Mouse (Mus musculus): ENCODE measurements around the gene Xbp1. TPM values are rescaled to one million over a fixed set of nuclear protein-coding genes. Genes with fewer than 3 reads are reported as not detected.
"Not testable (repeated sequence)": the region's sequence is repeated elsewhere in the genome, so short reads cannot be mapped to it uniquely, and the experiment has no call there.

The Xbp1 gene
- polyA plus RNA-seq (2015; fragmentation: Nextera tagmentation; extraction: Ambion mirVana): 135 and 146 TPM in 2 replicates

DNA sequence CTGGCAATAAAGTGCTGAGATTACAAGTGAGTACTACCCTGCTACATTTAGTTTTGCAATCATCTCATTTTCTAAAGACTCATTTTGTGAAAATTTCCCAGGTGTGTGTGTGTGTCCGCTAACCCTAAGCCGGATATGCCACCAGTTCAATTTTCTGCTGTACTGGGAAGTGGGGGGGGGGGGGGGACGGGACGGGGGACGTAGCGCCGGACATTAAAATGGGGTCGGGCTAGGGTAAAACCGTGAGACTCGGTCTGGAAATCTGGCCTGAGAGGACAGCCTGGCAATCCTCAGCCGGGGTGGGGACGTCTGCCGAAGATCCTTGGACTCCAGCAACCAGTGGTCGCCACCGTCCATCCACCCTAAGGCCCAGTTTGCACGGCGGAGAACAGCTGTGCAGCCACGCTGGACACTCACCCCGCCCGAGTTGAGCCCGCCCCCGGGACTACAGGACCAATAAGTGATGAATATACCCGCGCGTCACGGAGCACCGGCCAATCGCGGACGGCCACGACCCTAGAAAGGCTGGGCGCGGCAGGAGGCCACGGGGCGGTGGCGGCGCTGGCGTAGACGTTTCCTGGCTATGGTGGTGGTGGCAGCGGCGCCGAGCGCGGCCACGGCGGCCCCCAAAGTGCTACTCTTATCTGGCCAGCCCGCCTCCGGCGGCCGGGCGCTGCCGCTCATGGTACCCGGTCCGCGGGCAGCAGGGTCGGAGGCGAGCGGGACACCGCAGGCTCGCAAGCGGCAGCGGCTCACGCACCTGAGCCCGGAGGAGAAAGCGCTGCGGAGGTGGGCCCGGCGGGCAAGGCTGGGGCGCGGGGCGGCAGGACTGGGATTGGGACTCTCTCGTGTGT lies at the start of gene Xbp1:
Gene Xbp1, plus strand, starts transcription at position 248 of the 854 bp plus-strand sequence.
- peaks cover 13% of the 10 kb centered on the region for H3K4me1 ChIP-seq (replicated peaks; ENCODE audit: control insufficient read depth, insufficient read depth, low read length)
- no peaks in the 10 kb centered on the region for H3K9me3 ChIP-seq (ENCODE audit: control insufficient read depth, low read length)
- peaks cover 14% of the 10 kb centered on the region for H3K36me3 ChIP-seq (ENCODE audit: control insufficient read depth, insufficient read depth)
- H3K27ac ChIP-seq (ENCODE audit: low read length): peak within 1 kb of the TSS; percentile 83
- ATAC-seq: peak; percentile 98
- H3K9ac ChIP-seq (replicated peaks; ENCODE audit: low read depth, low read length): peak within 1 kb of the TSS; percentile 94
- peak within 1 kb of the TSS; percentile 64 for H3K4me2 ChIP-seq (ENCODE audit: low read length)
- peak within 1 kb of the TSS; percentile 76 for H3K4me3 ChIP-seq (replicated peaks; ENCODE audit: low read length)
- no peaks in the 10 kb centered on the region for H3K27me3 ChIP-seq (replicated peaks; ENCODE audit: control insufficient read depth, insufficient read depth, low read length)
- WGBS: under 1% methylated on average over 71 of the region's 72 CpGs

DNA sequence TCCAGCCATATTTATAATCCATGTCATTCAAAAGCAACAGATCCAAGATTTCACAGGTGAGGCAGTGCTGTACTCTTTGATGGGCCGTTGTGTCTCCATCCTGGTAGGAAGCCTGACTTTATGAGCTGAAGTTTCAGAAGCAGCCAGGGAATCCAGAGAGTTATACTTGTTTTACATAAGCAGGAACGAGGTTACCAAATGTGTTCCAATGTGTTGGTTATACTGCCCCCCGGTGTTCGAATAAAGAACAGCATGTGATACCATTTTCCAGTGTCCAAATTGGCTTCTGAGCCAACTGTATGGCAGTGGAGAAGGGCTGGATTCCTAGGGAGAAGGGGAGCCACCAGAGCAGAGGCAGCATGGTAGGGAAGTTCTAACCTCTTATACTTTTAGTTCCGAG lies 46.3 kb upstream of the Xbp1 start:
- Histone ChIP-seq H3K4me2 (ENCODE audit: low read length) (no peak overlapping the region), H3K9me3 (ENCODE audit: control insufficient read depth, low read length) (no peaks in the 10 kb centered on the region), H3K36me3 (ENCODE audit: control insufficient read depth, insufficient read depth) (no peaks in the 10 kb centered on the region), H3K9ac (replicated peaks; ENCODE audit: low read depth, low read length) (no peak overlapping the region), H3K27ac (ENCODE audit: low read length) (no peak overlapping the region), H3K27me3 (replicated peaks; ENCODE audit: control insufficient read depth, insufficient read depth, low read length) (no peaks in the 10 kb centered on the region), H3K4me3 (replicated peaks; ENCODE audit: low read length) (no peak overlapping the region), H3K4me1 (replicated peaks; ENCODE audit: control insufficient read depth, insufficient read depth, low read length) (no peaks in the 10 kb centered on the region)
- 12% methylated on average over 5 of the region's 5 CpGs for WGBS
- ATAC-seq: peak; percentile 38; the same call in 1 of the 2 replicates

- not testable (repeated sequence) for H3K9ac ChIP-seq (replicated peaks; ENCODE audit: low read depth, low read length); H3K27me3 ChIP-seq (replicated peaks; ENCODE audit: control insufficient read depth, insufficient read depth, low read length); H3K27ac ChIP-seq (ENCODE audit: low read length); H3K4me2 ChIP-seq (ENCODE audit: low read length); H3K4me1 ChIP-seq (replicated peaks; ENCODE audit: control insufficient read depth, insufficient read depth, low read length); ATAC-seq; H3K9me3 ChIP-seq (ENCODE audit: control insufficient read depth, low read length); H3K4me3 ChIP-seq (replicated peaks; ENCODE audit: low read length); H3K36me3 ChIP-seq (ENCODE audit: control insufficient read depth, insufficient read depth)
- WGBS: 60% methylated on average over 1 of the region's 2 CpGs
These were observed 44.8 kb upstream of the Xbp1 start for GRCm38 (mm10) chr11:5475556-5476118.

DNA sequence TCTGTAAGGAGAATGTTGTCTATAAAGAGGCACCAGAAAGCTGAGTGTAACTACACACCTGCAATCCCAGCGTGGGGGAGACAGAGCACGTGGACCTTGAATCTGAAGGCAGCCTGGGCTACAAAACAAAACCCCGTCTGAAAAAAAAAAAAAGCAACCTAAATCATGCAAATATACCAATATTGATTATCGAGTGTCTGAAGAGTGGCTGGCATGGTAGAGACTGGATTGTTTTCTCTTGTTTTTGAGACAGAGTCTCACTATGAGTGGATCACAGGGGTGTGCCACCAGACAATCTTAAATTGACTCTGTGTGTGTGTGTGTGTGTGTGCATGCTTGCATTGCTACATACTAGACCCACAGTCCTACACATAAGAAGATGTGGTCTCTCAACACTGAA lies 43.7 kb upstream of the Xbp1 start:
- no peaks in the 10 kb centered on the region for H3K4me1 ChIP-seq (replicated peaks; ENCODE audit: control insufficient read depth, insufficient read depth, low read length)
- no peaks in the 10 kb centered on the region for H3K27me3 ChIP-seq (replicated peaks; ENCODE audit: control insufficient read depth, insufficient read depth, low read length)
- ATAC-seq: no peak
- H3K27ac ChIP-seq (ENCODE audit: low read length): no peak overlapping the region
- no peak overlapping the region for H3K4me3 ChIP-seq (replicated peaks; ENCODE audit: low read length)
- H3K9me3 ChIP-seq (ENCODE audit: control insufficient read depth, low read length): no peaks in the 10 kb centered on the region
- no peak overlapping the region for H3K9ac ChIP-seq (replicated peaks; ENCODE audit: low read depth, low read length)
- no peaks in the 10 kb centered on the region for H3K36me3 ChIP-seq (ENCODE audit: control insufficient read depth, insufficient read depth)
- no peak overlapping the region for H3K4me2 ChIP-seq (ENCODE audit: low read length)
- WGBS: 87% methylated on average over 4 of the region's 4 CpGs

GRCm38 (mm10) chr11:5478193-5478592 lies 42.3 kb upstream of the Xbp1 start:
- Histone ChIP-seq H3K9me3 (ENCODE audit: control insufficient read depth, low read length) (no peaks in the 10 kb centered on the region), H3K27me3 (replicated peaks; ENCODE audit: control insufficient read depth, insufficient read depth, low read length) (no peaks in the 10 kb centered on the region), H3K9ac (replicated peaks; ENCODE audit: low read depth, low read length) (no peak overlapping the region), H3K4me2 (ENCODE audit: low read length) (no peak overlapping the region), H3K4me1 (replicated peaks; ENCODE audit: control insufficient read depth, insufficient read depth, low read length) (no peaks in the 10 kb centered on the region), H3K4me3 (replicated peaks; ENCODE audit: low read length) (no peak overlapping the region), H3K27ac (ENCODE audit: low read length) (no peak overlapping the region), H3K36me3 (ENCODE audit: control insufficient read depth, insufficient read depth) (no peaks in the 10 kb centered on the region)
- WGBS: 84% methylated on average over 7 of the region's 7 CpGs
- ATAC-seq: no peak

GRCm38 (mm10) chr11:5478831-5479230 lies 41.6 kb upstream of the Xbp1 start:
- WGBS: 93% methylated on average over 3 of the region's 3 CpGs
- H3K27me3 ChIP-seq (replicated peaks; ENCODE audit: control insufficient read depth, insufficient read depth, low read length): no peaks in the 10 kb centered on the region
- ATAC-seq: no peak

GRCm38 (mm10) chr11:5482581-5482980 lies 37.9 kb upstream of the Xbp1 start:
- no peaks in the 10 kb centered on the region for H3K36me3 ChIP-seq (ENCODE audit: control insufficient read depth, insufficient read depth)
- H3K9ac ChIP-seq (replicated peaks; ENCODE audit: low read depth, low read length): no peak overlapping the region
- 87% methylated on average over 13 of the region's 13 CpGs for WGBS
- no peaks in the 10 kb centered on the region; the same call in 1 of the 2 replicates for H3K4me1 ChIP-seq (replicated peaks; ENCODE audit: control insufficient read depth, insufficient read depth, low read length)
- no peak overlapping the region for H3K4me2 ChIP-seq (ENCODE audit: low read length)
- no peak for ATAC-seq
- no peak overlapping the region for H3K27ac ChIP-seq (ENCODE audit: low read length)
- H3K27me3 ChIP-seq (replicated peaks; ENCODE audit: control insufficient read depth, insufficient read depth, low read length): no peaks in the 10 kb centered on the region
- no peaks in the 10 kb centered on the region for H3K9me3 ChIP-seq (ENCODE audit: control insufficient read depth, low read length)
- no peak overlapping the region for H3K4me3 ChIP-seq (replicated peaks; ENCODE audit: low read length)

More at GRCm38 (mm10) chr11:5478831-5479230, 41.6 kb upstream of the Xbp1 start:
- Histone ChIP-seq H3K4me3 (replicated peaks; ENCODE audit: low read length) (no peak overlapping the region), H3K4me2 (ENCODE audit: low read length) (no peak overlapping the region), H3K36me3 (ENCODE audit: control insufficient read depth, insufficient read depth) (no peaks in the 10 kb centered on the region), H3K9ac (replicated peaks; ENCODE audit: low read depth, low read length) (no peak overlapping the region), H3K9me3 (ENCODE audit: control insufficient read depth, low read length) (no peaks in the 10 kb centered on the region), H3K27ac (ENCODE audit: low read length) (no peak overlapping the region), H3K4me1 (replicated peaks; ENCODE audit: control insufficient read depth, insufficient read depth, low read length) (no peaks in the 10 kb centered on the region)

DNA sequence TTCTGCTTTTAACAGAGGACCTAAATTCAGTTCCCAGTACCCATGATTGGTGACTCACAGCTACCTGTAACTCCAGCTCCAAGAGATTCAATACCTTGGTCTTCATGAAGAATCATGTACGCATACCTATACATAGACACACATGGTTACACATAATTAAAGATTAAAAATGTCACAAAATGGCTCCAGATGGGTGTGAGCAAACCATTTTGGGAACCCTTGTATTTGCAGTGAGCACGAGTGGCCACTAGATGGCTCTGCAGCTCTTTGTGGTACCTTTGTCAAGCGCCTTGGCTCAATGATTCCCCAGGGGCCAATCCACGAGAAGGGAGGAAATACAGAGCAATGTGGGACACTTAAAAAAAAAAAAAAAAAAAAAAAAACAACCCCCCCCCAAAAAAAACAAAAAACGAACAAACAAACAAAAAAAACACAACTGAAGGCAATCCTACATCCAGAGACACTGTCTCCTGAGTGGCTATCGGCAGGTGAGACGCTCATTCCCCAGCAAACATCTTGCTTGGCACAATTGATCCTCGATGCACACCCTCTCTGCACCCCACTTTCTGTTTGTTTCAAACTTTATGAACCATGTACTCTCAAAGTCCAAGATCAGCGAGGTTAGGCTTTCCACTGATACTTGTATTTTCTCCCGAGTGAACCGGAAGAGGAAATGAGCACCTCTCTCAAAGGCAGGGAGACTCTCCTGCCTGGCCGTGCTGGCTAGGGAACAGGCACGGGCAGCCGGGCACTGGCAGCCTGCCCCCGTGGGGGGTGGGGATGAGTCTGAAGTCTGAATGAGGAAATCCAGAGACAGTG lies 35.1 kb upstream of the Xbp1 start:
- Histone ChIP-seq H3K27me3 (replicated peaks; ENCODE audit: control insufficient read depth, insufficient read depth, low read length) (no peaks in the 10 kb centered on the region), H3K9me3 (ENCODE audit: control insufficient read depth, low read length) (no peaks in the 10 kb centered on the region), H3K36me3 (ENCODE audit: control insufficient read depth, insufficient read depth) (no peaks in the 10 kb centered on the region), H3K27ac (ENCODE audit: low read length) (no peak overlapping the region), H3K4me1 (replicated peaks; ENCODE audit: control insufficient read depth, insufficient read depth, low read length) (no peaks in the 10 kb centered on the region; the same call in 1 of the 2 replicates), H3K4me2 (ENCODE audit: low read length) (peak overlapping the region; percentile 51), H3K9ac (replicated peaks; ENCODE audit: low read depth, low read length) (peak overlapping the region; percentile 3; the same call in 1 of the 2 replicates), H3K4me3 (replicated peaks; ENCODE audit: low read length) (peak overlapping the region; percentile 39)
- peak; percentile 80 for ATAC-seq
- 15% methylated on average over 15 of the region's 15 CpGs for WGBS

- not testable (repeated sequence) for ATAC-seq; H3K4me1 ChIP-seq (replicated peaks; ENCODE audit: control insufficient read depth, insufficient read depth, low read length)
These were observed 31.0 kb upstream of the Xbp1 start for GRCm38 (mm10) chr11:5489433-5489832.

More at GRCm38 (mm10) chr11:5489433-5489832, 31.0 kb upstream of the Xbp1 start:
- not testable (repeated sequence) for H3K36me3 ChIP-seq (ENCODE audit: control insufficient read depth, insufficient read depth); H3K27ac ChIP-seq (ENCODE audit: low read length); H3K4me3 ChIP-seq (replicated peaks; ENCODE audit: low read length); H3K9me3 ChIP-seq (ENCODE audit: control insufficient read depth, low read length); H3K4me2 ChIP-seq (ENCODE audit: low read length); H3K27me3 ChIP-seq (replicated peaks; ENCODE audit: control insufficient read depth, insufficient read depth, low read length); H3K9ac ChIP-seq (replicated peaks; ENCODE audit: low read depth, low read length)
- 90% methylated on average over 10 of the region's 10 CpGs for WGBS

Measured in forebrain, embryonic 16.5 days (tissue).